Mouse (Mus musculus) Patski (cell line): ENCODE results near the gene Mark2. TPM values are rescaled to one million over a fixed set of nuclear protein-coding genes. Genes with fewer than 3 reads are reported as not detected.
A peak's percentile ranks its signal among the peaks of the same experiment; 100 is the strongest.

Experiments
- ATAC-seq: fragments of 100-300 bp; one replicate; pipeline ENCODE4 v1.8.0; 2021
- CTCF ChIA-PET: fragments of 350-600 bp; sonication (Branson Sonifier 250); formaldehyde crosslinking; loops from one replicate; lab custom pipeline; 2022; ENCODE audit warnings: inconsistent platforms; lab: Charles Lee
- POLR2A ChIA-PET: fragments of 350-600 bp; sonication (Branson Sonifier 250); formaldehyde crosslinking; loops from one replicate; lab custom pipeline; 2022; ENCODE audit warnings: antibody characterized with exemption, inconsistent platforms; lab: Charles Lee
- DNase-seq: peaks from one replicate; pipeline ENCODE4 v3.0.0-alpha.2; 2011; ENCODE audit warnings: low read depth, low spot score
- H3K27me3 ChIP-seq: fragments of 371-371 bp; one replicate; pipeline ENCODE4 v1.5.1; 2021
- CTCF ChIP-seq: fragments of 100-300 bp; IDR thresholded peaks from one replicate; pipeline ENCODE4 v1.5.1; 2021
- in situ Hi-C: fragments of 300-500 bp; cut with MboI; formaldehyde crosslinking; loops from 3 replicates; pipeline ENCODE4 v1.11.1; 2018; ENCODE audit warnings: low pct_unique_long_range_greater_than_20kb, mixed read lengths
- polyA plus RNA-seq: library from polyadenylated mRNA; unstranded; gene quantifications from one replicate; pipeline ENCODE4 v1.2.3, GENCODE M21; 2021

The Mark2 gene
- polyA plus RNA-seq, 1 experiment from 2014 or later, result 76.9 TPM

DNA sequence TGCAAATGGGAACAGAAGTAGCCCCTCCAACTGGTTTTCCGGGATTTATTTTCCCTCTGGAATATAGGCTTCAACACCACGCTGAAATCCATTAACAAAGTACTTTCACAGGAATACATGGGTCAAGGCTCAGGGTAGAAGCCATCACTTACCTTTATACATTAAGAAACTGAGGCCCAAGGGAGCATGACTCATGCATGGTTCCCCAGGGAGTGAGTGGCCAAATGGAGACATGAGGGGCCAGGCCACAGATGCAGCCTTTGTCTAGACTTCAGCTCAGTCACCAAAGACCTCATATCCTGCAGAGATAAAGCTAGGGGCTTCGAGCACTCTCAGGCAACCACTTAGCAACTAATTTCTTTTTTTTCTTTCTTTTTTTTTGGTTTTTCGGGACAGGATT lies 104.9 kb downstream of the Mark2 start:
- in situ Hi-C loops, result loop anchor here (25.0 kb wide), 1 partner anchor 376 kb away; the partner anchor contains the start of genes Hrasls5 and Lgals12
- no peak for DNase-seq
- ChIA-PET CTCF (interaction anchor here (1.7 kb wide), 1 partner anchor 28 kb away, joined by 7 read pairs; no protein-coding TSS in a partner anchor), POLR2A (interaction anchor here (0.5 kb wide), 1 partner anchor 170 kb away, joined by 3 read pairs; no protein-coding TSS in a partner anchor)
- TF ChIP-seq CTCF, result no peak
- no peaks in the 10 kb centered on the region for H3K27me3 ChIP-seq
- ATAC-seq, result no peak

DNA sequence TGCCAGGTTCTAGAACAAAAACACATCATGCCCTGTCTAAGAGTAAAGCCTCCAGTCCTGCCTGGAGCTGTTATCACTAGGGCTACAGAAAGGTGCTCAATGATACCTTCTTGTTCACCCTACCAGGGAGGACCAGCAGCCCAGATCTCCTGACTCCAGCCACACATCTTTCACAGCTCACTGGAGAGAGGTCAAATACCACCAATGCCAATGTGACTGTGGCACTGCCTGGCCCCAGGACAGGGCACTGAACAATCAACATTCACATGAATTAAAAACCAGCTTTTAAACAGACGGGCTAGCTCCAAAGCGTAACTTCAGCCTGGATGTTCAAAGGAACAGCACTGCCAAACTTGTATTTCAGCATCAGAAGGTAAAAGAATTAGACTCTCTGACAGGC lies 105.6 kb downstream of the Mark2 start:
- CTCF ChIA-PET, result interaction anchor here (0.7 to 2.5 kb wide), 4 partner anchors 29 to 181 kb away, joined by 3 to 8 read pairs (median 5); no protein-coding TSS in a partner anchor
- ATAC-seq, result no peak
- H3K27me3 ChIP-seq, result no peaks in the 10 kb centered on the region

DNA sequence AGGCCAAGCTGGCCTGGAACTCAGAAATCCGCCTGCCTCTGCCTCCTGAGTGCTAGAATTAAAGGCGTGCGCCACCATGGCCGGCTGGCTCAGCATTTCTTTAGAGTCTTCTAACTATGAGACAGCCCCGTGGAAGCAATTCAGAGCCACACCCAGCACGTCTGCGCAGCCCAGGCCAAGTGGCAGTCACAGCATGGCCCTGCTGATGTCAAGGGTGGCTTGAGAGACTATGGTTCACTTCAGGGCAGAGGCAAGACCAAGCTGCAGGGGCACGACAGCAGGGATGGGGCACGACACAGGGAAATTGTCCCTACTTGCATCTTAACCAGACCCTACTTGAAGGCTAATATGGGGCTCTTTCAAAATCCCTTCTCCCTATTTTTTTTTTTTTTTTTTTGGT lies 106.2 kb downstream of the Mark2 start:
- DNase-seq, result no peak
- no peak for ATAC-seq
- H3K27me3 ChIP-seq, result no peaks in the 10 kb centered on the region
- ChIA-PET POLR2A (interaction anchor here (0.6 to 1.4 kb wide), 5 partner anchors 12 to 327 kb away, joined by 3 to 5 read pairs (median 3); partner anchors contain the start of gene 2700081O15Rik), CTCF (interaction anchor here (0.6 to 2.5 kb wide), 10 partner anchors 23 to 195 kb away, joined by 3 to 8 read pairs (median 3); no protein-coding TSS in a partner anchor)
- TF ChIP-seq CTCF, result no peak
- in situ Hi-C loops, result loop anchor here (25.0 kb wide), 1 partner anchor 377 kb away; the partner anchor contains the start of genes Hrasls5 and Lgals12

More for the DNA sequence above, 105.6 kb downstream of the Mark2 start:
- in situ Hi-C loops, result loop anchor here (25.0 kb wide), 1 partner anchor 376 kb away; the partner anchor contains the start of genes Hrasls5 and Lgals12
- TF ChIP-seq CTCF, result no peak
- no peak for DNase-seq
- POLR2A ChIA-PET, result interaction anchor here (0.5 to 1.4 kb wide), 4 partner anchors 33 to 327 kb away, joined by 3 to 5 read pairs (median 4); partner anchors contain the start of gene 2700081O15Rik

DNA sequence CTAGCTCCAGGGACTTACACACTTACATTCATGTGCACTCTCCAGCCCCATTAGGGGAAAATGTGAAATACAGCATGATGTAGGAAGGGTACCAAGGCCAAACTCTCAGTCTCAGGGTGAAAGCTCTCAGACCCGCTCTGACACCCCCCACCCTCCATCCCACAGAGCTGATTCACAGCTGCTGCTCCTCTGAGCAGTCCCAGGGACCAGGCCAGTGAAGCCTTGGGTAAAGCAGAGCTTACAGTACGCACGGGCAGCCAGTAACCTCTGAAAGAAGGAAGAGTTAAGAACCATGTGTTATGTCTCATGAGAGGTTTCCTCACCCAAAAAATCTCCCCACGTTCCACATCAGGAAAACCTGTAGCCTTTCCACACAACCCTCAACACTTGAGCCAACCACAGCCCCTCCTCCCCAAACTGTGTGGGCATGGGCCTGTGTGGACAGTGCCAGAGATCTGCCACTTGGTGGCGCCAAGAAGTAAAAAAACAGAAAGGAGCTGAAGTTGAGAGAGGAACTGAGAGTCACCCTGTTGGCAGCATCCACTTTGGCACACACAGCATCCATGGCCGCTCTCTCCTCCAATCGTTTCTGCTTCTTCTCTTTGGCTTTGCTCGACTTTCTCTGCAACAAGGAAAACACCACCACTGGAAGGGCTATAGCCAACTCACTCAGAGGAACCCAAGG lies 107.0 kb downstream of the Mark2 start:
- ChIA-PET POLR2A (interaction anchor here (0.6 to 1.4 kb wide), 5 partner anchors 11 to 182 kb away, joined by 3 read pairs; partner anchors contain the start of gene 2700081O15Rik), CTCF (interaction anchor here (0.6 to 2.5 kb wide), 14 partner anchors 9 to 196 kb away, joined by 3 to 8 read pairs (median 3); partner anchors contain the start of gene Mark2)
- DNase-seq, result no peak
- in situ Hi-C loops, result loop anchor here (5.0 to 25.0 kb wide), 2 partner anchors 113 to 378 kb away; partner anchors contain the start of genes Hrasls5 and Lgals12
- no peaks in the 10 kb centered on the region for H3K27me3 ChIP-seq
- ATAC-seq, result peak; percentile 83
- TF ChIP-seq CTCF, result peak; percentile 95

DNA sequence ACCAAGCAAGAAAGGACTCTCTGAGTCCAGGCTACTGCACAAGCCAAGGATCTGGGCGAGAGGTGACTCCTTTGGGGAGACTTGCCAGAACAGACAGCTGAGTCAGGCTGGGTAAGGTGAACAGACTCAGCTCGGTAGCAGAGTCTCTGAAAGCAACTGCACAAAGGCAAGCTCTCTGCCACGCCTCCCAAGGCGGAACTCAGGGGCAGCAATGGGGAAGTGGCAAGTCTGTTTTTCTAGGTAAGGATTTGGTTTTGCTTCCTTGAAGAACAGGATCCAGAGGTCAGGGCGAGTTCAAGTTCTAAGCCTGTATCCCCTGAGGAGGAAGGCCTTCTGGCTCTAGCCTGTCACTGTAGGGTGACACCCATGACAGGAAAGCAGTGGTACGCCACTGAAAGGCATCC lies 115.1 kb downstream of the Mark2 start:
- POLR2A ChIA-PET, result no interaction called here
- no peak for TF ChIP-seq CTCF
- CTCF ChIA-PET, result interaction anchor here (1.4 kb wide), 1 partner anchor 10 kb away, joined by 4 read pairs; no protein-coding TSS in a partner anchor
- DNase-seq (no peak), ATAC-seq (no peak)
- in situ Hi-C loops, result loop anchor here (25.0 kb wide), 1 partner anchor 386 kb away; the partner anchor contains the start of genes Hrasls5 and Lgals12
- no peaks in the 10 kb centered on the region for H3K27me3 ChIP-seq

Other genes starting within 250 kb of the Mark2 start
- gene Flrt1, start 236.1 kb downstream of the Mark2 start, polyA plus RNA-seq, result 12.6 TPM
- gene Otub1, start 135.5 kb downstream of the Mark2 start, polyA plus RNA-seq, result 166 TPM
- gene Cox8a, start 124.2 kb downstream of the Mark2 start, polyA plus RNA-seq, result 1,740 TPM
- 60.8 TPM for gene Naa40, start 100.7 kb downstream of the Mark2 start, polyA plus RNA-seq
- gene Rcor2, start 74.5 kb downstream of the Mark2 start, polyA plus RNA-seq, result 7.6 TPM
- gene Spindoc, start 41.1 kb upstream of the Mark2 start, polyA plus RNA-seq, result 32.7 TPM
- gene 2700081O15Rik, start 75.8 kb upstream of the Mark2 start, polyA plus RNA-seq, result 45.1 TPM
- gene Rtn3, start 141.4 kb upstream of the Mark2 start, polyA plus RNA-seq, result 309 TPM
- gene Atl3, start 152.2 kb upstream of the Mark2 start, polyA plus RNA-seq, result 84.9 TPM
- gene Pla2g16, start 215.6 kb upstream of the Mark2 start, polyA plus RNA-seq, result 17.8 TPM